Mouse (Mus musculus) heart, postnatal 14 days (tissue): ENCODE data around the gene Dglucy. TPM values are rescaled to one million over a fixed set of nuclear protein-coding genes. Genes with fewer than 3 reads are reported as not detected.
A peak's percentile ranks its signal among the peaks of the same experiment; 100 is the strongest.

Source experiments
- DNase-seq, 2 experiments: peaks; one replicate each; pipeline ENCODE4 v3.0.0; 2021 to 2022
- intact Hi-C: fragments of 180-260 bp; cut with DNase I; formaldehyde crosslinking; loops from one replicate; pipeline ENCODE4 v1.15.1; 2025
- long read RNA-seq, 2 experiments: library from polyadenylated mRNA; stranded (forward); transcript quantifications; one replicate each; pipeline ENCODE4 v2.0.0; 2021
- total RNA-seq, 2 experiments: library from RNA; stranded (reverse); gene quantifications; 2 replicates each; pipeline ENCODE4 v1.2.3; 2021

Dglucy gene
- total RNA-seq = 10 to 100 TPM; 32.7 to 44.1 TPM
- long read RNA-seq, experiment 1, transcript Dglucy-201 (13 exons, 3,295 nt) = major isoform, 35 of 46 reads
- long read RNA-seq, experiment 1, partial matches to known transcripts = 4 of 46 reads
- long read RNA-seq, experiment 1, other reads (novel, unspliced or antisense) = 7 of 46 reads
- long read RNA-seq, experiment 2, transcript Dglucy-201 (13 exons, 3,295 nt) = major isoform, 26 of 38 reads
- long read RNA-seq, experiment 2, partial matches to known transcripts = 1 of 38 reads
- long read RNA-seq, experiment 2, other reads (novel, unspliced or antisense) = 8 of 38 reads

- intact Hi-C loops = loop anchor here (5.0 kb wide), 1 partner anchor 57 kb away; no protein-coding TSS in a partner anchor
These were observed at the start of gene Dglucy for GRCm38 (mm10) chr12:100778934-100779865. Gene Dglucy, plus strand, starts transcription at chr12:100779057.

GRCm38 (mm10) chr12:100735156-100735555, 43.7 kb upstream of the Dglucy start:
- intact Hi-C loops = no loop called here
- DNase-seq = no peak

More at GRCm38 (mm10) chr12:100778934-100779865, at the start of gene Dglucy:
- DNase-seq = peak; percentile 90 to 95

GRCm38 (mm10) chr12:100735581-100735980, 43.3 kb upstream of the Dglucy start:
- intact Hi-C loops = no loop called here
- no peak for DNase-seq

DNA sequence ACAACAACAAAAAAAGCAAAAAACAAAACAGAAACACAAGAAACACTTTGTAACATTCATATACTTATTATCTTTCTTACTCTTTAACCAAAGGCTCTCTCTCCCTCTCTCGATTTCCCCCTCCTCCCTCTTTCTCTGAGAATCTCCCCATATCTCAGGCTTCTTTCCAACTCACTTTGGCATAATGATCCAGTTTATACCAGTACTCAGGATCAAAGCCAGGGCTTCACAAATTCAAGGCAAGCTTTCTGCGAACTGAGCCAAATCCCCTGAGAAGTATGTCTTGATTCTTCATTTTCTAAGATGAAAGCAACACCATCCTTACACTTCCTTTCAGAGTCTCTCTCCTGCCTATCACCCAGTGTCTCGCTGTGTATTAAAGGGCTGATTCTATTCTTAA, 40.4 kb upstream of the Dglucy start:
- intact Hi-C loops = no loop called here
- DNase-seq = no peak

- no peak for DNase-seq
- intact Hi-C loops = no loop called here
These were observed 39.8 kb upstream of the Dglucy start for GRCm38 (mm10) chr12:100739011-100739570.

GRCm38 (mm10) chr12:100740313-100740712, 38.5 kb upstream of the Dglucy start:
- intact Hi-C loops = no loop called here
- no peak for DNase-seq

DNA sequence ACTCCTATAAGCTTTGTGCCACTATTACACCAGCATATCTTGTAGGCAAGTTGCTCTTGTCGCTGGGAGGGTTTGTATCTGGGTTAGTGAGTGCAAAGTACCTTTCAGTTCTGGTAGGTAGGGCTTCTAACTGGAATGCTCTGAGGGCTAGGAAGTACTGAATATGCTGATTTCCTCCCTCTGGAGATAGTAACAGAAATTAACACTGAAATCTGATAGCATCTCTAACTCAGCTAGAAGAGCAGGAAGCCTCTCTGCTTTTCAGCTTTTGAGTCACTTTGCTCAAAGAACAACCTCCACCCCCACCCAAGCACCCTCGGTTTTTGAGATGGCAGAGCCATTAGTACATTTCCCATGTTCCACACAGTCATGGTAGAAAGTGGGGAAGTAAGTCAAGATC, 36.4 kb upstream of the Dglucy start:
- intact Hi-C loops = no loop called here

DNA sequence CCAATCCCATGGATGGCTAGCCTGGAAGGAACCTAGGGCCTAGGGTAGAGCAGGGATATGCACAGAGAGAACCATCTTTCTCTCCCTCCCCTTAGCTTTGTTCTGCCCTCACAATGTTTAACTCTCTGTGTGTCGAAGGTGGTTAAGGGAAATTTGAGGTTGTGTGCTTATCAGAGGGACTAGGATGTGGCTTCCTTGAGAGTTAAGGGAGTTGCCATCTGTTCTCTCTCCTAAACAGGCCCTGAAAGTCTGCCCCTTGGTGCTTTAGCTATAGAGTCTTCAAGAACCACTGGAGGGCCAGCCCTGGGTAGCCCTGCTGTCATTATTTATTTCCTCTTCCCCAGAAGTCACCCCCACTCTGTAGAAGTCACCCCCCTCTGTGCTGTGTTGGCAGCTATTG, 25.9 kb upstream of the Dglucy start:
- DNase-seq = no peak
- intact Hi-C loops = no loop called here

More for the DNA sequence above, 36.4 kb upstream of the Dglucy start:
- no peak for DNase-seq

GRCm38 (mm10) chr12:100753716-100754115, 25.1 kb upstream of the Dglucy start:
- intact Hi-C loops = no loop called here
- no peak for DNase-seq

DNA sequence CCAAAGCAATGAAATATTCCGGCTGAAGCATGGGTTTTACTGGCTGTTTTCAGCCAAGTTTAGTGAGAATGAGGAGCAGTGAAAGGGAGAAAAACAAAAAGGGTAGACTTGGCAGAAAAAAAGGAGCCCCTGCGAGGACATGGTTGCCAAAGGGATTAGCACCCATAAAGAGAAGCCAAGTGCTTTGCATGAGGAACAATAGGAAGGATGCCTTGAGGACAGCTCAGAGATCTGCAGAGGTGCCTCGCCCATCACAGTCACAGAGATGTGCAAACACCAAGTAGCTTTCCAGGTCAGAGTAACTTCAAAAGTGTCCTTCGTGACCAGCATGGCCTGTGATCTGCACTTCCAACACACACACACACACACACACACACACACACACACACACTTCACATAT, 21.4 kb upstream of the Dglucy start:
- intact Hi-C loops = no loop called here
- no peak for DNase-seq

- no peak for DNase-seq
- intact Hi-C loops = no loop called here
These were observed 16.0 kb upstream of the Dglucy start for GRCm38 (mm10) chr12:100762663-100763425.

DNA sequence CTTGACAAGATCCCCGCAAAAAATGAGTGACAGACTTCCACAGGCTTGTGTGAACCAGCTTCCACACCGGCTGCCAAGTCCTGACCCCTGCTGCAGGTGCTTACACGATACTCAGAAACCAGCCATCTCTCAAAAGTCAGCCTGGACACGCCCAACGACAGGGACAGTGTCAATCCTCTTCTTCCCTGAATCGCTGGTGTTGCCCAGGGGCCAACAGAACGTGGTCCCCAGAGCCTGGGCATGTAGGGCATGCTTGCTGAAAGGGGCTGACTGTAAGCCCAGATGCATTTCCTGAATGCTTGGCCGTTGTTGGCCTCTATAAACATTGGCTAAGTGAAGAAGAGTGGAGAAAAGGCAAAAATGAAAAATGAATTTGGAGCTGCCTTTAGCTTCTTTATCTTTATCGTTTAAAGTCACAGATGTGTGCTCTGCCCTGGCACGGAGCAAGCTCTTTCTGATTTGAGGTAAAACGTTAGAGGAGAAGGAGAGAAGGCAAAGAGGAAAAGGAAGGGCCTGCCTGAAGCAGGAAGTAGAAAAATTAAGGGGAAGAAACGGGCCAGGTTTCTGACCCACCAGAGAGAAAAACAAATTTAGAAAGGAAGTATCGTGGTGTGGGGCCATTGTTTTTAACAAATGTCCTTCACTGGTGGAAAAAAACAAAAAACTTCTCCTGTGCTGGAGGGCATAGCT, 14.4 kb upstream of the Dglucy start:
- DNase-seq = no peak
- intact Hi-C loops = no loop called here

- intact Hi-C loops = no loop called here
These were observed 9.0 kb upstream of the Dglucy start for GRCm38 (mm10) chr12:100769871-100770270.

DNA sequence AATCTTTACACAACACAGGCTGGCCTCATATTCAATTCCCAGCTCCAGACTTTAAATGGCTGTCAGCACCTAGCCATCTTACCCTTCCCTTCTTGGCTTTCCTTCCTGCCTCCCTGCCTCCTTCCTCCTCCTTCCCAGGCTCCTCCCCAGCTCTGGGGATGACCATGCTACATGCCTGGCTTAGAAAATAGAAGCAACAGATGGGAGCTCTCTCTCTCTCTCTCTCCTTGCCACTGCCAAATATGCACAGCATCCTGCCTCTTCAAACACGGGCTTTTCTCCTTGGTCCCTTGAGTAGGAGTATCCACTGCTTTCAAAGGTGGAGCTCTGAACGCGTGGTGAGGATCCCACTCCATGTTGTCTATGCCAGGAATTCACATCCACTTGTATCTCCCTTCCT, 8.1 kb upstream of the Dglucy start:
- no peak for DNase-seq
- intact Hi-C loops = no loop called here

More at GRCm38 (mm10) chr12:100769871-100770270, 9.0 kb upstream of the Dglucy start:
- no peak for DNase-seq

DNA sequence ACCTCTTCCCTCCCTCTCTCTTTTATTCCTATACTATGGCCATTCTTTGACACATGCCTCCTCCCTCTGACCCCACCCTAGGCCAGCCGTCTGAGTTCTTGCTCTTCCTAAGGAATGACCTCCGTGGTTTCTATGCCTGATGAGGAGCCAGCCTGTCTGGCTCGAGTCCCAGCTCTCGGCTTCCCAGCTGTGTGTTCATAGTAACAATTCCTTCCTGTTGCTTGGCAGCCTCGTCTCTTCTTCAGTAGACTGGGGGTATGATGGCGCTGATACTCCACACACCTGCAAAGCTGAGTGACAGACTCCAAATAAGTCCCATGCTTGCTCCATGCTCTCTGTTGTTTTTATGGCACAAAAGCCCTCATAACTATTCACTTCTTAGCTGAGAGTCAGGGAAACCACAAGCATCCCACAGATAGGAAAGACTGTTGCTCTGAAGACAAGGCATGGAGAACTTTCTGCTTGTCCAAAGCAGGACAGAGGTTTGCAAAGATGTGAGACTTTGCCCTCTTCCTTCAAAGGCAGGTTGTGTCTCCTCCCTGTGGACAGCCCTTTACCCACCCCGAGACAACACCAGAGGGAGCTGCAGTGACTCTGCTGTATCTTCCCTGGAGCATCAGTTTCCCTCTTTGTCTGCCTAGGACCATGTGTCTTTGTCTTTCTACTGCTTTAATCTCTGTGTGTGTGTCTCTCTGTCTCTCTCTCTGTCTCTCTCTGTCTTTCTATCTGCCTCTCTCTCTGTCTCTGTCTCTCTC, 6.5 kb upstream of the Dglucy start:
- intact Hi-C loops = no loop called here
- DNase-seq = peak; percentile 55 to 66

DNA sequence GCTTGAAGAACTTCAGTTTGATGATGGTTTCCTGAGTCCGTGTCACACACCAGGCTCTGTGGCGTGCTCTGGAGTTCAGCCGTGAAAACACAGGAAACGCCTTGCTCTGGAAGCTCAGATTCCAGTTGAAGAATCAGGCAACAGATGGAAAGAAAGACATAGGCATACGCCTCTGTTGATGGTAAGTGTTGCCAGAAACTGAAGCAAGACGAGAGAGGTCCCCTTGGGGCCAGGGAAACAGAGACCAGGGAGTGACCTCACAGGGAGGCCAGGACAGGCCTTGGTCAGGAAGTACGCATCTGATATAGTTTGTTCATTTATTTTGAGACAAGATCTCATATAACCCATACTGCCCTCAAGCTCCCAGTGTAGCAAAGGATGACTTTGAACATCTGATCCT, 4.1 kb upstream of the Dglucy start:
- intact Hi-C loops = loop anchor here (2.0 to 5.0 kb wide), 2 partner anchors 52 to 66 kb away; no protein-coding TSS in a partner anchor
- DNase-seq = peak in 1 of 2 experiments; percentile 39

DNA sequence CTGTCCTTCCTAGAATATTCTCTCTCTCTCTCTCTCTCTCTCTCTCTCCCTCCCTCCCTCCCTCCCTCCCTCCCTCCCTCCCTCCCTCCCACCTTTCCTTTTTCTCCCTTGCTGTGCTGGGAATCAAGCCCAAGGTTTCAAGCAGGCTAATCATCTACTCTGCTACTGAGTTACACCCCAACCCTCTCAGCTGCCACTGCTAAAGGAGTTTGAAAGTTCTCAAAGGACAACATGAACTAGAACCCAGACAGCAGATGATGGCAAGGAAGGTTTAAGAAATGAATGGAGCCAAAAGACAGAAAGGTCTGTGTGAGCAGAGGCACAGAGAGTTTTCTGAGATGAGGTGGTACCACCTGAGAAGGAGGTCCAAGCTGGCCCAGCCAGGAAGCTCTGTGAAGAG, 3.6 kb upstream of the Dglucy start:
- DNase-seq = no peak
- intact Hi-C loops = loop anchor here (2.0 to 5.0 kb wide), 2 partner anchors 53 to 66 kb away; no protein-coding TSS in a partner anchor

DNA sequence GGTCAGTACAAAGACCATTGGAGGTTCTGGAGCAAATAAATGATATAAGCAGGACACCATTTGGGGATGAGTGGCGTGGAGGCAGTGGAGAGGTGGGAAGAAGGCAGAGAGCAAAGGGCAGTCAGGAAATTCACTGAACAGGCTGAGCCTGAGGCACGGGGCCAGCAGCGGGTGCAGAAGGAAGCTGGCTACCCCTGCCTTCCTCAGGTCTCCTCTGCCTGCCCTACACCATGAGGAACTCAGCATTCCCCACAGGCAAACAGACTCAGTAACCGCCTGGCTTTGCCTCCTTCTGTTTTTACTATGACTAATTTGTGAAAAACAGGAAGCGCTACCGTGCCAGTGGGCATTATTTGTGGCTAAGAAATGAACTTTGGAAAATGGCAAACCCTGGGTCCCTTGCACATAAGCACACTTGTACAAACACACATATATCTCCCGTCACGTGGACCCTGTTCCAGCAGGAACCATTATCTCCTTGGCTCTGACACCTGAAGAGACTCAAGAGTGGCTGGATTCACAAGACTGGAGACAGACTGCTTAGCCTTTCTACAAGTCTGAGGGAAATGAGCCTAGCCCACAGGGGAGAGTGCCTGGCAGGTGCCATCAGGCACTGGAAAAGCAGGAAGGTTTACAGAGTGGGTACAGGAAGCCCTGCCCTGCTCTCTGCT, 2.8 kb upstream of the Dglucy start:
- no peak for DNase-seq
- intact Hi-C loops = loop anchor here (2.0 to 5.0 kb wide), 2 partner anchors 54 to 65 kb away; no protein-coding TSS in a partner anchor
